Comparison of ENCODE assay signal across 12 mouse cellular contexts in genomic region chr9:111383046-111383445, GRCm38 (mm10). TPM values are rescaled to one million over a fixed set of nuclear protein-coding genes. Genes with fewer than 3 reads are reported as not detected.
"Had no signal": no experiment of that assay in that cellular context is flagged by ENCODE, and none has a peak within 500 bp of the region (broad histone marks: within the 10 kb centered on the region; RNA-seq: fewer than 3 reads in every experiment).

No protein-coding gene starts in this region.

- H3K4me3 ChIP-seq: liver, embryonic 13.5 days; midbrain, embryonic 13.5 days had no signal

- DNase-seq: kidney, adult 2 months; kidney, postnatal 25 days; liver, embryonic 13.5 days; lung, adult 2 months; lung, postnatal 14 days; right cerebral cortex, postnatal 14 days; right cerebral cortex, postnatal 4 days; thymus, postnatal 25 days had no signal

- H3K27ac ChIP-seq: kidney, postnatal 0 days; liver, embryonic 13.5 days; macrophage had no signal

- H3K4me1 ChIP-seq: liver, embryonic 13.5 days had no signal

RNA-seq across cellular contexts. Expression of gene Dclk3, which starts 55.8 kb away (rescaled TPM):
- total RNA-seq: megakaryocyte, adult 5-6 weeks had no signal
- polyA plus RNA-seq: liver, embryonic 13.5 days; macrophage had no signal
